Mouse (Mus musculus): Measurements from ENCODE around the gene Mtch1. TPM values are rescaled to one million over a fixed set of nuclear protein-coding genes. Genes with fewer than 3 reads are reported as not detected.

Mtch1 gene
- total and polyA plus RNA-seq, 3 experiments = 143 to 233 (median 147) TPM

- Histone ChIP-seq H3K79me2 (ENCODE audit: control insufficient read depth, insufficient read depth, low read length, poor library complexity) (no peaks in the 10 kb centered on the region; the same call in 1 of the 2 replicates), H3K9me3 (replicated peaks; ENCODE audit: insufficient read depth, low read length) (no peaks in the 10 kb centered on the region), H3K9ac (ENCODE audit: control insufficient read depth, low read depth, low read length, poor library complexity, severe bottlenecking) (peak overlapping the region; percentile 84), H3K27ac (ENCODE audit: control insufficient read depth, low read depth, low read length) (peak overlapping the region; percentile 89), H3K27me3 (ENCODE audit: control insufficient read depth in 1 of 2, insufficient read depth in 2 of 2, low read length in 2 of 2) (no peaks in the 10 kb centered on the region), H3K4me3 (ENCODE audit: control insufficient read depth in 1 of 2, insufficient read depth in 1 of 2, low read depth in 2 of 2, low read length in 2 of 2) (peak overlapping the region; percentile 42 to 61), H3K4me1 (ENCODE audit: control insufficient read depth in 1 of 2, insufficient read depth in 2 of 2, low read length in 2 of 2) (peaks cover 6 to 54% of the 10 kb centered on the region in 2 experiments), H3K36me3 (ENCODE audit: control insufficient read depth in 1 of 2, insufficient read depth in 2 of 2, low read length in 2 of 2) (peaks cover 0 to 28% of the 10 kb centered on the region in 2 experiments; a peak in 2 of 4 replicates)
- TF ChIP-seq POLR2A (IDR thresholded peaks at IDR 0.05; ENCODE audit: control insufficient read depth in 1 of 2, insufficient read depth in 1 of 2, low read depth in 1 of 2, low read length in 2 of 2, poor library complexity in 1 of 2) (no peak), BHLHE40 (IDR thresholded peaks at IDR 0.05; ENCODE audit: borderline replicate concordance, low read depth, low read length) (no peak), MYB (IDR thresholded peaks at IDR 0.05; ENCODE audit: low read depth, low read length) (no peak), SIN3A (IDR thresholded peaks at IDR 0.05; ENCODE audit: low read length) (peak; percentile 65), MXI1 (IDR thresholded peaks at IDR 0.05; ENCODE audit: low read depth, low read length) (peak; percentile 56), SMC3 (IDR thresholded peaks at IDR 0.05; ENCODE audit: low read depth, low read length) (no peak), ETS1 (IDR thresholded peaks at IDR 0.05; ENCODE audit: low read depth, low read length) (peak; percentile 87), GATA1 (IDR thresholded peaks at IDR 0.05; ENCODE audit: low read depth, low read length) (0 out of 2 replicates have a peak, but pooled peaks have one; percentile 21), GABPA (IDR thresholded peaks at IDR 0.05; ENCODE audit: low read depth, low read length) (no peak), EP300 (IDR thresholded peaks at IDR 0.05; ENCODE audit: low read depth in 1 of 2, low read length in 2 of 2) (peak in 1 of 2 experiments; percentile 26; a peak in 1 of 4 replicates), TBP (IDR thresholded peaks at IDR 0.05; ENCODE audit: low read depth, low read length) (0 out of 2 replicates have a peak, but pooled peaks have one; percentile 35), ZNF384 (IDR thresholded peaks at IDR 0.05; ENCODE audit: low read depth, low read length) (peak; percentile 79), TCF12 (IDR thresholded peaks at IDR 0.05; ENCODE audit: low read depth, low read length) (0 out of 2 replicates have a peak, but pooled peaks have one; percentile 8)
- peak; percentile 71 for DNase-seq (ENCODE audit: low read depth, low spot score)
These were observed 46.5 kb upstream of the Mtch1 start for GRCm38 (mm10) chr17:29394106-29394760.

GRCm38 (mm10) chr17:29393335-29394089, 45.8 kb upstream of the Mtch1 start:
- H3K4me1 ChIP-seq (ENCODE audit: control insufficient read depth in 1 of 2, insufficient read depth in 2 of 2, low read length in 2 of 2) = peaks cover 6 to 48% of the 10 kb centered on the region in 2 experiments
- H3K4me3 ChIP-seq (ENCODE audit: control insufficient read depth in 1 of 2, insufficient read depth in 1 of 2, low read depth in 2 of 2, low read length in 2 of 2) = peak overlapping the region; percentile 42 to 61
- DNase-seq (ENCODE audit: low read depth, low spot score) = peak; percentile 92
- TF ChIP-seq RCOR1 (IDR thresholded peaks at IDR 0.05; ENCODE audit: low read depth, low read length) (no peak), POLR2AphosphoS2 (IDR thresholded peaks at IDR 0.05; ENCODE audit: low read length) (no peak), ETS1 (IDR thresholded peaks at IDR 0.05; ENCODE audit: low read depth, low read length) (peak; percentile 5; the same call in 1 of the 2 replicates), GABPA (IDR thresholded peaks at IDR 0.05; ENCODE audit: low read depth, low read length) (no peak), TAL1 (IDR thresholded peaks at IDR 0.05; ENCODE audit: low read length) (no peak), MYB (IDR thresholded peaks at IDR 0.05; ENCODE audit: low read depth, low read length) (no peak), MEF2A (IDR thresholded peaks at IDR 0.05; ENCODE audit: extremely low read depth, insufficient replicate concordance, low read depth, low read length, poor library complexity, severe bottlenecking) (no peak), TCF12 (IDR thresholded peaks at IDR 0.05; ENCODE audit: low read depth, low read length) (no peak), USF1 (IDR thresholded peaks at IDR 0.05; ENCODE audit: low read depth, low read length) (peak; percentile 96), POLR2A (IDR thresholded peaks at IDR 0.05; ENCODE audit: control insufficient read depth in 1 of 2, insufficient read depth in 1 of 2, low read depth in 1 of 2, low read length in 2 of 2, poor library complexity in 1 of 2) (peak in 1 of 2 experiments; percentile 57; a peak in 2 of 4 replicates), NRF1 (IDR thresholded peaks at IDR 0.05; ENCODE audit: insufficient read depth, low read depth, low read length, poor library complexity, severe bottlenecking) (no peak), E2F4 (IDR thresholded peaks at IDR 0.05; ENCODE audit: borderline replicate concordance, low read depth, low read length) (no peak), NELFE (IDR thresholded peaks at IDR 0.05; ENCODE audit: low read depth, low read length) (no peak), GATA1 (IDR thresholded peaks at IDR 0.05; ENCODE audit: low read depth, low read length) (0 out of 2 replicates have a peak, but pooled peaks have one; percentile 16), BHLHE40 (IDR thresholded peaks at IDR 0.05; ENCODE audit: borderline replicate concordance, low read depth, low read length) (peak; percentile 81; the same call in 1 of the 2 replicates), MAX (IDR thresholded peaks at IDR 0.05; ENCODE audit: low read length) (peak; percentile 98), SMC3 (IDR thresholded peaks at IDR 0.05; ENCODE audit: low read depth, low read length) (no peak), TBP (IDR thresholded peaks at IDR 0.05; ENCODE audit: low read depth, low read length) (peak; percentile 64), MYC (IDR thresholded peaks at IDR 0.05; ENCODE audit: low read depth, low read length) (peak; percentile 93), POLR2AphosphoS5 (IDR thresholded peaks at IDR 0.05; ENCODE audit: borderline replicate concordance, low read depth, low read length) (no peak), CHD1 (IDR thresholded peaks at IDR 0.05; ENCODE audit: low read depth, low read length) (no peak), KAT2A (conservative IDR thresholded peaks at IDR 0.05; ENCODE audit: low read depth, low read length) (no peak)

More at GRCm38 (mm10) chr17:29393335-29394089, 45.8 kb upstream of the Mtch1 start:
- no peaks in the 10 kb centered on the region; the same call in 1 of the 2 replicates for H3K79me2 ChIP-seq (ENCODE audit: control insufficient read depth, insufficient read depth, low read length, poor library complexity)
- H3K36me3 ChIP-seq (ENCODE audit: control insufficient read depth in 1 of 2, insufficient read depth in 2 of 2, low read length in 2 of 2) = peaks cover 0 to 22% of the 10 kb centered on the region in 2 experiments; a peak in 2 of 4 replicates
- no peaks in the 10 kb centered on the region for H3K9me3 ChIP-seq (replicated peaks; ENCODE audit: insufficient read depth, low read length)
- H3K27ac ChIP-seq (ENCODE audit: control insufficient read depth, low read depth, low read length) = peak overlapping the region; percentile 89
- H3K27me3 ChIP-seq (ENCODE audit: control insufficient read depth in 1 of 2, insufficient read depth in 2 of 2, low read length in 2 of 2) = no peaks in the 10 kb centered on the region
- peak overlapping the region; percentile 84 for H3K9ac ChIP-seq (ENCODE audit: control insufficient read depth, low read depth, low read length, poor library complexity, severe bottlenecking)
